Mouse (Mus musculus): ENCODE data around the gene Slc51a. TPM values are rescaled to one million over a fixed set of nuclear protein-coding genes. Genes with fewer than 3 reads are reported as not detected.

Slc51a gene
- total RNA-seq, 2 experiments from 2014 or later = not detected

- ATAC-seq (replicated peaks; ENCODE audit: low FRiP score, poor library complexity, severe bottlenecking) = no peak
Measured at GRCm38 (mm10) chr16:32437266-32437665, 50.4 kb downstream of the Slc51a start.

DNA sequence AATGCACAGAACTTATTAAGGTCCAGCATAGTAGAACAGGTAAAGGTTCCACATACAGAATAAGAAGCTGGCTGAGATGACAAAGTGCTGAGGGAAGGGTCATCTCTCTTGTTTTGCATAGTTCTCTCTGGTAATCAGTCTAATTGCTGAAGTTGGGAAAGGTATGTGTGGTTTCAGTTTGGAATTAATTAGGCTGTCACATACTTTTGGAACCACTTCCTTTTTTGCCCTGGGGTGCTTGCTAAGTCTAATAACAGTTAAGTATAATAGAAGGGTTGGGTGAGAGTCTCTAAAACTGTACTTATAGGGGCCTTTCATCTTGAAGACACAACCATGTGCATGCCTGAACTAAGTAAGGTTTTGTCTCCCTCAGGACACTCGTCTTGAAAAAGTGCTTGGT is 51.0 kb downstream of the Slc51a start:
- no peak for ATAC-seq (replicated peaks; ENCODE audit: low FRiP score, poor library complexity, severe bottlenecking)

GRCm38 (mm10) chr16:32434691-32435090 is 53.0 kb downstream of the Slc51a start:
- ATAC-seq (replicated peaks; ENCODE audit: low FRiP score, poor library complexity, severe bottlenecking) = no peak

DNA sequence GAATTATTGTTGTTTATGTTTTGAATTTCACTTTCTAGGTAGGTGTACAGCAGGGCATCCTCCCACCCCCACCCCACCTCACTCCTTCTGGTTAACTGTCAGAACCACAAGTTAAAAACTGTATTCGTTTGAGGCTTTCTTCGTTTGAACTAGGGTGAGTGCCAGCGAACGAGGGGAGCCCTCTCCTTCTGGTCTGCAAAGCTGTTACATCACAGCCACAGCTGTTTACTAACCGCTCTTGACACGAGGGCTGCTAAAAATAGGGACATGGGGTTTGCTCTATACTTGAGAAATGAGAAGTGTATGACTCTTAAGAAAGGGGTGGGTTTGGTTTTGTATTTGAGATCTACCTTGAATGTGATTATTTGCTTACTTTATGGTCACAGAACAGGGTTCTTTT is 53.6 kb downstream of the Slc51a start:
- ATAC-seq (replicated peaks; ENCODE audit: low FRiP score, poor library complexity, severe bottlenecking) = no peak

DNA sequence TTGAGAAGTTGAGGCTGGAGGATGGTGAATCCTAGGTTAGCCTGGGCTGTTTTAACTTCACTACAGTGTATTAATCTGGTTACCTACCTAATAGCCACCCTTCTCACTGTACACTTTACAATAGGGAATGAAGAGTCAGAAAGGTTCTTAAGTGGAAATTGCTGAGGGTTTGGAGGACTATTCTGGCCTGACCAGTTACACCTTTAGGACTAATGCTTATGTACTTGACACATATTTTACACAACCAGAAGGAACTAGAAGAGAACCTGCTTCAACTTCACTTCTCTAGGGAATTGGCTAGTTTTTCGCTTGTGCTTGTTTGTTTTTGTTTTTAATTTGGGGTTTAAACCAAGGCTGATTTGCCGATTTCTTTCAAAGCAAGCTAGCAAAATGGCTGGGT is 54.5 kb downstream of the Slc51a start:
- ATAC-seq (replicated peaks; ENCODE audit: low FRiP score, poor library complexity, severe bottlenecking) = no peak

DNA sequence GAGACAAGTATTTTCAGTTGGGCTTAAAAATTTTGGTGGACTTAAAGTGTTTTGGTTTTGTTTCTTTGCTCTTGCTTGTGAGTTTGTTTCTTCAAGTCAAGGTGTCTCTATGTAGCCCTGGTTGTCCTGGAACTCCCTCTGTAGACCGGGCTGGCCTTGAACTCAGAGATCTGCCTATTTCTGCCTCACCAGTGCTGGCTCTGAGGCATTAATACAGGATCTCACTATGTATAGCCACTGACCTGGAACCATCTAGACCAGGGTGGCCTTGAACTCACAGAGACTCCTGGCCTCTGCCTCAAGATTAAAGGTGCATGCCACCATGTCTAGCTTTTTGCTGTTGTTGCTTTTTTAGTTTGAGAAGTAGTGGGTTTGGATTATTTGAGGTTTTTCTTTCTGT is 55.8 kb downstream of the Slc51a start:
- ATAC-seq (replicated peaks; ENCODE audit: low FRiP score, poor library complexity, severe bottlenecking) = no peak

DNA sequence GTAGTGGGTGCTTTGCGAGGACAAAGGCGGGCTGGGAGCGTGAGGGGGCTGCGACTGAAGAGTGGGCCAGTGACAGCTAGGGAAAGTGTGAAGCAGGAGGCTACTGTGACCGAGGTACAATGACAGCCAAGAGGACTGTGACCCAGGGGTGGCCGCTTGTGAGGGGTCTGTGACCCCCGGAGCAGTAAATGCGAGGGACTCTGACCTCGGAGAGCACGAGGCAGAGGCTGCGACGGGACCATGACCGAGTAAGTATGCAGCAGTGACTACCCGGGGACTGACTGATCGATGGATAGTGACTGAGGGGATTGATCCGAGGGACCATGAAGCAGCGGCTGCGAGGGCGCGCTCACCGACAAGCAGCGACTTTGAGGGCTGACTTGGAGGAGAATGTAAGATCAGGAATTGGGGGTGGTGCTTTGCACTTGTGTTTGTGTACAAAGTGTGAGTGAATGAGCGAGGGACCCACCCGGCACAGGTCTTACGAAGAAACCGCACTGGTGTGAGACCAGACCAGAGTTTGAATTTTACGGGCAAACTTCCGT is 56.6 kb downstream of the Slc51a start:
- ATAC-seq (replicated peaks; ENCODE audit: low FRiP score, poor library complexity, severe bottlenecking) = peak; percentile 72

DNA sequence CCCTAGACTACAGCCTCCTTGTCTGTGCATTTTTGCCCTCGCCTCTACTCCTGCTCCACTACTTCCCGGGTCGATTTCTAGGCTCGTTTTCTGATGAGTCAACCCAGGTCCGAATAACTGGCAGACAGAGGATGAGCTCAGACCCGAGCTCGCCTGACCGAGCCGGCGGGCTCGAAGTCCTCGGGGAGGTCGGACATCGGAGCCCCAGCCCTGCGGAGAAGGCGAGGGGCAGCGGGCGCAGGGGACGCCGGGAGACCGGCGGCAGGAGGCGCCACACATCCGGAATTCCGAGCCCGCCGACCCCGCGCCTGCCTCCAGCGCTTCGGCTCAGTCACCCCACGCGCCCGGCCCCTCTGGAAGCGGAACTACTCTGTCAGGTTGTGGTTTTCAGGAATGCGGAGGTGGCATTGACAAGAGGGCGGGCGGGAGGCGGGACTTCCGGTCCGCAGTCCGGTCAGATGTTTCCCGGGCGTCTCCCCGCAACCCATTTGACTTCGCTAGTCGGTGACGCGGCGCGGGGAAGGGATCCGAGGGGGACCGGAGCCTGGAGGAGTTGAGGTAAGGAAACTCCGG is 57.1 kb downstream of the Slc51a start, which contains the start of gene Pcyt1a:
Pcyt1a (plus strand) TSS at position 448 of the 573 bp plus-strand sequence.
- peak; percentile 90 for ATAC-seq (replicated peaks; ENCODE audit: low FRiP score, poor library complexity, severe bottlenecking)

- no peak for ATAC-seq (replicated peaks; ENCODE audit: low FRiP score, poor library complexity, severe bottlenecking)
Measured at GRCm38 (mm10) chr16:32427506-32427905, 60.2 kb downstream of the Slc51a start.

Other genes with a start within 250 kb of the Slc51a start
- gene Fbxo45, start 240.7 kb downstream of the Slc51a start, total RNA-seq (2015; ENCODE audit: low replicate concordance) = 1.9 and 2.7 TPM in 2 replicates
- gene Fbxo45, start 240.7 kb downstream of the Slc51a start, total RNA-seq (2017; ENCODE audit: low replicate concordance) = 8.0 and 10.0 TPM in 2 replicates
- 0.58 and 2.3 TPM in 2 replicates for gene Wdr53, start 240.7 kb downstream of the Slc51a start, total RNA-seq (2015; ENCODE audit: low replicate concordance)
- gene Wdr53, start 240.7 kb downstream of the Slc51a start, total RNA-seq (2017; ENCODE audit: low replicate concordance) = 5.3 and 5.6 TPM in 2 replicates
- gene Smco1, start 216.4 kb downstream of the Slc51a start, total RNA-seq (2015; ENCODE audit: low replicate concordance) = not detected in 2 replicates
- gene Smco1, start 216.4 kb downstream of the Slc51a start, total RNA-seq (2017; ENCODE audit: low replicate concordance) = not detected in 2 replicates
- gene Rnf168, start 210.4 kb downstream of the Slc51a start, total RNA-seq (2015; ENCODE audit: low replicate concordance) = 5.0 and 10.0 TPM in 2 replicates
- 27.6 and 29.0 TPM in 2 replicates for gene Rnf168, start 210.4 kb downstream of the Slc51a start, total RNA-seq (2017; ENCODE audit: low replicate concordance)
- gene Ubxn7, start 155.6 kb downstream of the Slc51a start, total RNA-seq (2015; ENCODE audit: low replicate concordance) = 52.1 and 72.9 TPM in 2 replicates
- gene Ubxn7, start 155.6 kb downstream of the Slc51a start, total RNA-seq (2017; ENCODE audit: low replicate concordance) = 58.9 and 66.2 TPM in 2 replicates
- not detected in 2 replicates for gene Tm4sf19, start 87.4 kb downstream of the Slc51a start, total RNA-seq (2015; ENCODE audit: low replicate concordance)
- 0.70 TPM in 1 of 2 replicates, not detected in the other for gene Tm4sf19, start 87.4 kb downstream of the Slc51a start, total RNA-seq (2017; ENCODE audit: low replicate concordance)
- 0.96 and 15.7 TPM in 2 replicates for gene Tctex1d2, start 68.2 kb downstream of the Slc51a start, total RNA-seq (2015; ENCODE audit: low replicate concordance)
- gene Tctex1d2, start 68.2 kb downstream of the Slc51a start, total RNA-seq (2017; ENCODE audit: low replicate concordance) = 3.7 and 8.1 TPM in 2 replicates
- 73.6 and 103 TPM in 2 replicates for gene Pcyt1a, start 57.0 kb downstream of the Slc51a start, total RNA-seq (2015; ENCODE audit: low replicate concordance)
- gene Pcyt1a, start 57.0 kb downstream of the Slc51a start, total RNA-seq (2017; ENCODE audit: low replicate concordance) = 164 and 198 TPM in 2 replicates
- not detected in 2 replicates for gene Zdhhc19, start 8.4 kb upstream of the Slc51a start, total RNA-seq (2015; ENCODE audit: low replicate concordance)
- not detected in 2 replicates for gene Zdhhc19, start 8.4 kb upstream of the Slc51a start, total RNA-seq (2017; ENCODE audit: low replicate concordance)
- 1,871 and 1,887 TPM in 2 replicates for gene Tfrc, start 121.0 kb upstream of the Slc51a start, total RNA-seq (2015; ENCODE audit: low replicate concordance)
- gene Tfrc, start 121.0 kb upstream of the Slc51a start, total RNA-seq (2017; ENCODE audit: low replicate concordance) = 2,733 and 3,492 TPM in 2 replicates
- 15.8 and 33.2 TPM in 2 replicates for gene Tnk2, start 156.0 kb upstream of the Slc51a start, total RNA-seq (2015; ENCODE audit: low replicate concordance)
- 19.6 and 29.7 TPM in 2 replicates for gene Tnk2, start 156.0 kb upstream of the Slc51a start, total RNA-seq (2017; ENCODE audit: low replicate concordance)
- not detected in 2 replicates for gene Muc4, start 248.0 kb upstream of the Slc51a start, total RNA-seq (2015; ENCODE audit: low replicate concordance)
- 0.14 and 0.26 TPM in 2 replicates for gene Muc4, start 248.0 kb upstream of the Slc51a start, total RNA-seq (2017; ENCODE audit: low replicate concordance)

All from erythroblast, adult 5-6 weeks (primary cell).